Comparison of ENCODE assay signal across 23 mouse cellular contexts in genomic region chr10:46273846-46274245, GRCm38 (mm10).
"Had no signal": no experiment of that assay in that cellular context is flagged by ENCODE, and none has a peak within 500 bp of the region (broad histone marks: within the 10 kb centered on the region; RNA-seq: fewer than 3 reads in every experiment).

No protein-coding gene starts in this region.

- ATAC-seq: liver, postnatal 0 days; lung, postnatal 0 days; midbrain, embryonic 13.5 days had no signal

- H3K36me3 ChIP-seq: kidney, embryonic 15.5 days; limb, embryonic 12.5 days; limb, embryonic 15.5 days; midbrain, embryonic 13.5 days; neural tube, embryonic 13.5 days; stomach, embryonic 15.5 days had no signal

- H3K4me1 ChIP-seq: kidney, embryonic 15.5 days; limb, embryonic 12.5 days; limb, embryonic 15.5 days; midbrain, embryonic 13.5 days; neural tube, embryonic 13.5 days; stomach, embryonic 15.5 days had no signal

- H3K9ac ChIP-seq: kidney, embryonic 15.5 days; limb, embryonic 12.5 days; limb, embryonic 15.5 days; liver, embryonic 14.5 days; liver, postnatal 0 days; lung, embryonic 14.5 days; midbrain, embryonic 13.5 days; neural tube, embryonic 13.5 days; stomach, embryonic 15.5 days had no signal

- DNase-seq: kidney, adult 8-10 months; kidney, postnatal 10 days; kidney, postnatal 36 days; layer of hippocampus, postnatal 36 days; left cerebral cortex, postnatal 4 days; liver, postnatal 0 days; lung, embryonic 14.5 days; retina, postnatal 1 day; right cerebral cortex, postnatal 25 days; spleen, adult 18-20 months; thymus, postnatal 25 days had no signal

- H3K9me3 ChIP-seq: kidney, embryonic 15.5 days; limb, embryonic 12.5 days; limb, embryonic 15.5 days; midbrain, embryonic 13.5 days; neural tube, embryonic 13.5 days; stomach, embryonic 15.5 days had no signal

- H3K4me3 ChIP-seq: kidney, embryonic 15.5 days; left cerebral cortex, adult 2 months; limb, embryonic 12.5 days; limb, embryonic 15.5 days; midbrain, embryonic 13.5 days; myocyte; neural tube, embryonic 13.5 days; stomach, embryonic 15.5 days had no signal

- H3K4me2 ChIP-seq: kidney, embryonic 15.5 days; limb, embryonic 12.5 days; limb, embryonic 15.5 days; liver, embryonic 11.5 days; lung, embryonic 14.5 days; midbrain, embryonic 13.5 days; neural tube, embryonic 13.5 days; stomach, embryonic 15.5 days had no signal

- H3K27ac ChIP-seq: kidney, embryonic 15.5 days; left cerebral cortex, adult 2 months; limb, embryonic 12.5 days; limb, embryonic 15.5 days; liver, embryonic 14.5 days; macrophage; midbrain, embryonic 13.5 days; neural tube, embryonic 13.5 days; stomach, embryonic 15.5 days had no signal

- H3K27me3 ChIP-seq: kidney, embryonic 15.5 days; limb, embryonic 12.5 days; limb, embryonic 15.5 days; midbrain, embryonic 13.5 days; neural tube, embryonic 13.5 days; stomach, embryonic 15.5 days had no signal
